Mouse (Mus musculus) MEL (cell line): ENCODE measurements around the gene Prdm11. TPM values are rescaled to one million over a fixed set of nuclear protein-coding genes. Genes with fewer than 3 reads are reported as not detected.
A peak's percentile ranks its signal among the peaks of the same experiment; 100 is the strongest.

Experiments used
- DNase-seq: peaks from one replicate; pipeline ENCODE4 v3.0.0; 2011; ENCODE audit warnings: low read depth, low spot score
- H3K27ac ChIP-seq: 2 replicates; pipeline ENCODE4 v1.5.1; 2012; ENCODE audit warnings: low read depth, mild to moderate bottlenecking, control low read depth, low read length, moderate library complexity; ENCODE audit not compliant: control insufficient read depth
- H3K27me3 ChIP-seq, 2 experiments: fragments of 150-350 bp in 1 of 2; sonication (generic) in 1 of 2; 2 replicates each; pipeline ENCODE4 v1.6.1; 2012; ENCODE audit warnings: low read length in 2 of 2, mild to moderate bottlenecking in 2 of 2, improper control_type of control experiment in 1 of 2, moderate library complexity in 1 of 2; ENCODE audit not compliant: insufficient read depth in 2 of 2, control insufficient read depth in 1 of 2
- H3K36me3 ChIP-seq, 2 experiments: 2 replicates each; pipeline ENCODE4 v1.6.1; 2012 to 2014; ENCODE audit warnings: low read length in 2 of 2, improper control_type of control experiment in 1 of 2, inconsistent platforms in 1 of 2, mild to moderate bottlenecking in 1 of 2; ENCODE audit not compliant: insufficient read depth in 2 of 2, control insufficient read depth in 1 of 2
- H3K4me1 ChIP-seq, 2 experiments: fragments of 150-350 bp in 1 of 2; sonication (generic) in 1 of 2; 2 replicates each; pipeline ENCODE4 v1.6.1; 2012; ENCODE audit warnings: low read length in 2 of 2, improper control_type of control experiment in 1 of 2, mild to moderate bottlenecking in 1 of 2; ENCODE audit not compliant: insufficient read depth in 2 of 2, control insufficient read depth in 1 of 2
- H3K4me3 ChIP-seq, 2 experiments: fragments of 150-350 bp in 1 of 2; sonication (generic) in 1 of 2; 2 replicates each; pipeline ENCODE4 v1.5.1; 2012; ENCODE audit warnings: low read depth in 2 of 2, low read length in 2 of 2, mild to moderate bottlenecking in 2 of 2, moderate library complexity in 2 of 2, control low read depth in 1 of 2, improper control_type of control experiment in 1 of 2; ENCODE audit not compliant: control insufficient read depth in 1 of 2, insufficient read depth in 1 of 2
- H3K79me2 ChIP-seq: 2 replicates; pipeline ENCODE4 v1.6.1; 2012; ENCODE audit warnings: mild to moderate bottlenecking, low read length, moderate library complexity; ENCODE audit not compliant: control insufficient read depth, poor library complexity, insufficient read depth
- H3K9ac ChIP-seq: 2 replicates; pipeline ENCODE4 v1.6.1; 2012; ENCODE audit warnings: low read depth, mild to moderate bottlenecking, control low read depth, low read length, moderate library complexity; ENCODE audit not compliant: control insufficient read depth, poor library complexity, severe bottlenecking
- H3K9me3 ChIP-seq: fragments of 150-350 bp; sonication (generic); replicated peaks from 2 replicates; pipeline ENCODE4 v1.6.1; 2012; ENCODE audit warnings: mild to moderate bottlenecking, low read length, improper control_type of control experiment, moderate library complexity; ENCODE audit not compliant: insufficient read depth
- CHD1 ChIP-seq: IDR thresholded peaks from 2 replicates; pipeline ENCODE4 v1.6.1; 2012; ENCODE audit warnings: low read depth, mild to moderate bottlenecking, inconsistent platforms, low read length, improper control_type of control experiment
- E2F4 ChIP-seq: IDR thresholded peaks from 2 replicates; pipeline ENCODE4 v1.6.1; 2011; ENCODE audit warnings: low read depth, low read length, improper control_type of control experiment, borderline replicate concordance
- EP300 ChIP-seq, 2 experiments: IDR thresholded peaks; 2 replicates each; pipeline ENCODE4 v1.6.1; 2011; ENCODE audit warnings: improper control_type of control experiment in 2 of 2, low read length in 2 of 2, low read depth in 1 of 2, mild to moderate bottlenecking in 1 of 2
- GABPA ChIP-seq: IDR thresholded peaks from 2 replicates; pipeline ENCODE4 v1.6.1; 2012; ENCODE audit warnings: low read depth, mild to moderate bottlenecking, inconsistent platforms, low read length, improper control_type of control experiment, moderate library complexity
- GATA1 ChIP-seq: IDR thresholded peaks from 2 replicates; pipeline ENCODE4 v1.6.1; 2011; ENCODE audit warnings: low read depth, low read length, improper control_type of control experiment
- HCFC1 ChIP-seq: IDR thresholded peaks from 2 replicates; pipeline ENCODE4 v1.6.1; 2012; ENCODE audit warnings: low read depth, mild to moderate bottlenecking, inconsistent platforms, low read length, improper control_type of control experiment, moderate library complexity
- POLR2AphosphoS2 ChIP-seq: IDR thresholded peaks from 2 replicates; pipeline ENCODE4 v1.6.1; 2011; ENCODE audit warnings: low read length, improper control_type of control experiment
- SIN3A ChIP-seq: IDR thresholded peaks from 2 replicates; pipeline ENCODE4 v1.6.1; 2012; ENCODE audit warnings: low read length, improper control_type of control experiment, inconsistent platforms
- SMC3 ChIP-seq: IDR thresholded peaks from 2 replicates; pipeline ENCODE4 v1.6.1; 2011; ENCODE audit warnings: low read depth, low read length, improper control_type of control experiment
- TAL1 ChIP-seq: IDR thresholded peaks from 2 replicates; pipeline ENCODE4 v1.6.1; 2012; ENCODE audit warnings: mild to moderate bottlenecking, inconsistent platforms, low read length, moderate library complexity, mixed read lengths
- TCF12 ChIP-seq: IDR thresholded peaks from 2 replicates; pipeline ENCODE4 v1.6.1; 2014; ENCODE audit warnings: low read depth, mild to moderate bottlenecking, inconsistent platforms, low read length, improper control_type of control experiment, moderate library complexity
- USF2 ChIP-seq, 2 experiments: IDR thresholded peaks; 2 replicates each; pipeline ENCODE4 v1.6.1; 2011 to 2012; ENCODE audit warnings: improper control_type of control experiment in 2 of 2, low read length in 2 of 2, borderline replicate concordance in 1 of 2, inconsistent platforms in 1 of 2, low read depth in 1 of 2, mild to moderate bottlenecking in 1 of 2; ENCODE audit not compliant: insufficient read depth in 1 of 2
- ZC3H11A ChIP-seq: IDR thresholded peaks from 2 replicates; pipeline ENCODE4 v1.6.1; 2012; ENCODE audit warnings: low read depth, mild to moderate bottlenecking, inconsistent platforms, low read length, improper control_type of control experiment
- ZKSCAN1 ChIP-seq: IDR thresholded peaks from 2 replicates; pipeline ENCODE4 v1.6.1; 2012; ENCODE audit warnings: low read depth, mild to moderate bottlenecking, inconsistent platforms, low read length, improper control_type of control experiment, moderate library complexity
- ZMIZ1 ChIP-seq: IDR thresholded peaks from 2 replicates; pipeline ENCODE4 v1.6.1; 2012; ENCODE audit warnings: low read depth, mild to moderate bottlenecking, inconsistent platforms, low read length, improper control_type of control experiment, moderate library complexity
- ZNF384 ChIP-seq: IDR thresholded peaks from 2 replicates; pipeline ENCODE4 v1.6.1; 2012; ENCODE audit warnings: low read depth, mild to moderate bottlenecking, inconsistent platforms, low read length, improper control_type of control experiment
- polyA plus RNA-seq, 2 experiments: library from polyadenylated mRNA; stranded (reverse) in 1 of 2; unstranded in 1 of 2; fragments of >175 nt in 1 of 2; fragments of >200 nt in 1 of 2; gene quantifications; 2 replicates each; pipeline versions ENCODE4 v1.2.1 to v1.2.4; 2012; ENCODE audit warnings: low replicate concordance in 2 of 2, low read depth in 1 of 2; ENCODE audit not compliant: insufficient read length in 2 of 2, insufficient read depth in 1 of 2, missing spikeins in 1 of 2
- total RNA-seq: library from RNA; depleted of rRNA; stranded (reverse); fragments of 300-350 nt; gene quantifications from 2 replicates; pipeline ENCODE4 v1.2.3, GENCODE M21; 2012

Prdm11 gene
- total and polyA plus RNA-seq, 3 experiments: 5.5 to 9.2 TPM; not detected in 1

DNA sequence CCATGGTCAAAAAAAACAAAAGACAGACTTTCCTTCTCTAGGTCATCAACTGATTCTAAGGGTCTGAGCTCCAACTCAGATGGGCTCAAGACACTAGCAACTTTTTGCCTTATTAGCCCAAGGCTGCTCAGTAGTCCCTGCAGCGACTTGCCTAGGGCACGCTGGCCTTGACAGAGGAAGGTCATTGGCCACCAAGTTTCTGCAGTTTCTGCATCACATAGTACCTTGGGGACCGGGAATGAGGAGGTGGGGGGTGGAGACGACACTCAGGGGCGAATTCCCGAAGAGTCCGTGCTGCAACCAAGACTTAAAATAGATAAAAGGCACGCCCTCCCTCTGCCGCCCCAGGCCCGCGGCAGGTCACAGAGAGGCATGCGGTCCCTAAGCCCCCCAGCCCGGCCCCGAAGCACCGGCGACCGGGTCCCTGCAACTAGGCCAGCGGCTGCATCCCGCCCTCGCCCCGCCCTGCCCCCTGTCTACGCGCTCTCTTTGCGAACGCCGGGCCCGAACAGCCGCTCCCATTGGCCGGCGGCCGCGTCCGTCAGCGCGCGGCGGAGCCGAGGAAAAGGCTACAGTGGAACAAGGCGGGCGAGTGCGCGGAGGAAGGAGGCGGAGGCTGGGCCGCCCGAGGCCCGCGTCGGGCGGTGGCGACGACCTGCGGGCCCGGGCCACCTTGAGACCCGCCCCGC is 694 bp downstream of the Prdm11 start (continued):
- TF ChIP-seq POLR2AphosphoS2 (0 out of 2 replicates have a peak, but pooled peaks have one; percentile 44), GABPA (no peak), ZKSCAN1 (no peak), SMC3 (no peak), ZC3H11A (no peak), ZMIZ1 (peak; percentile 77; the same call in 1 of the 2 replicates), USF2 (IDR thresholded peaks at IDR 0.05; ENCODE audit: borderline replicate concordance in 1 of 2, insufficient read depth in 1 of 2, low read depth in 1 of 2, low read length in 2 of 2) (no peak), ZNF384 (no peak), SIN3A (0 out of 2 replicates have a peak, but pooled peaks have one; percentile 20), E2F4 (no peak)

GRCm38 (mm10) chr2:93043449-93044157 is 2.4 kb downstream of the Prdm11 start:
- DNase-seq: peak; percentile 40
- peaks cover 0 to 19% of the 10 kb centered on the region in 2 experiments; a peak in 2 of 4 replicates for H3K36me3 ChIP-seq
- peaks cover 0 to 1% of the 10 kb centered on the region in 2 experiments; a peak in 1 of 4 replicates for H3K27me3 ChIP-seq
- H3K79me2 ChIP-seq: peaks cover 9% of the 10 kb centered on the region
- no peaks in the 10 kb centered on the region for H3K9me3 ChIP-seq
- H3K4me3 ChIP-seq: no peak overlapping the region
- 0 out of 2 replicates have a peak overlapping the region, but pooled peaks have one; percentile 10 for H3K27ac ChIP-seq
- TF ChIP-seq CHD1: no peak
- TF ChIP-seq TAL1: peak; percentile 60
- TF ChIP-seq EP300 (IDR thresholded peaks at IDR 0.05; ENCODE audit: low read depth in 1 of 2, low read length in 2 of 2): peak; percentile 17 to 40; a peak in 2 of 4 replicates
- 0 out of 2 replicates have a peak, but pooled peaks have one; percentile 22 for TF ChIP-seq TCF12
- TF ChIP-seq HCFC1: no peak
- 0 out of 2 replicates have a peak, but pooled peaks have one; percentile 14 for TF ChIP-seq GATA1
- no peak for TF ChIP-seq E2F4
- peaks cover 0 to 16% of the 10 kb centered on the region in 2 experiments; a peak in 3 of 4 replicates for H3K4me1 ChIP-seq
- no peak overlapping the region for H3K9ac ChIP-seq
